Mouse (Mus musculus) right cerebral cortex, postnatal 36 days (tissue): Measurements from ENCODE around the gene Rrp36.

Source experiments
- DNase-seq, 2 experiments: peaks; one replicate each; pipeline ENCODE4 v3.0.0; 2022; ENCODE audit warnings: low spot score in 2 of 2, mixed read lengths in 1 of 2

The Rrp36 gene

GRCm38 (mm10) chr17:46685913-46686312 is 11.8 kb upstream of the Rrp36 start:
- DNase-seq = no peak

GRCm38 (mm10) chr17:46682654-46683389 is 8.7 kb upstream of the Rrp36 start:
- no peak for DNase-seq

DNA sequence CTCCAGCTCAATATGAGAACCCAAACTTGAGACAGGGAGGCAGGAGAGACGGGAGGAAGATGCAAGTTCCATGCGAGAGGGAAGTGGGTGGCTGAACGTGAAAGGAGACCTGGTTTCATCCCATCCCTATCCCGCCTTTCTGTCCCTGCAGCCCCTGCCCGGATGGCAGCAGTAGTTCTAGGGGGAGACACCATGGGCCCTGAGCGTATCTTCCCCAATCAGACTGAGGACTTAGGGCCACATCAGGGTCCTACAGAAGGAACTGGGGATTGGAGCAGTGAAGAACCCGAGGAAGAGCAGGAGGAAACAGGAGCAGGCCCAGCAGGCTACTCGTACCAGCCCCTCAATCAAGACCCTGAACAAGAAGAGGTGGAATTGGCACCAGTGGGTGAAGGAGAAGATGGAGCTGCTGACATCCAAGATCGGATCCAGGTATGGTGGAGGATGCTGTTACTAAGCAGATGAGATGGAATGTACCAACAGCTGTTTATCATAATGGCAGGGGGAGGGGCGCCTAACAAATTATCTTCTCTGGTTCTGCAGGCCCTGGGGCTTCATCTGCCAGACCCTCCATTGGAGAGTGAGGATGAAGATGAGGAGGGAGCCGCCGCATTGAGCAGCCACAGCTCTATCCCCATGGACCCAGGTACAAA is 7.4 kb upstream of the Rrp36 start:
- DNase-seq = no peak

GRCm38 (mm10) chr17:46680760-46681373 is 6.7 kb upstream of the Rrp36 start, which contains the start of gene Klhdc3:
Gene Klhdc3, minus strand, starts transcription at chr17:46680914.
- peak; percentile 97 for DNase-seq

- no peak for DNase-seq
These were observed 5.9 kb upstream of the Rrp36 start for GRCm38 (mm10) chr17:46679843-46680759.

DNA sequence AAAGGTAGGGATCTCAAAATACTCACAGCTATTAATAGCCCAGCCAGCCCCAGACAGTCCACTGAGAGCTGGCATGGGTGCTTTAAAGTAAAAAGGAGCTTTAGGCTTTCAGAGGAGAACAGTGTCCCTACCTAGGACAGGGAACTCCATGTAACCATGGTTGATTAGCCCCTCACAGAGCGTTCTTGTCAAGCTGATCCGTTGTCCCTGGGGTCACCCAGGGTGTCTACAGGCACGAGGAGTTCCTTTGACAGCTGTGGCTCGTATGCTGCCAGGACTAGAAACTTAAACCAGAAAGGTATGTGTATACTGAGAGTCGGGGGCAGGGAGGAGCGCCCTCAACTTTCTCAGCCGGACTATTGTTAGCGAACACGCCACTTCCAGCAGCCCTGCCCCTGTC is 4.8 kb upstream of the Rrp36 start:
- DNase-seq = no peak

- no peak for DNase-seq
These were observed 4.3 kb upstream of the Rrp36 start, which contains the start of gene Mea1 for GRCm38 (mm10) chr17:46678416-46678815. Gene Mea1, plus strand, starts transcription at chr17:46678793.

DNA sequence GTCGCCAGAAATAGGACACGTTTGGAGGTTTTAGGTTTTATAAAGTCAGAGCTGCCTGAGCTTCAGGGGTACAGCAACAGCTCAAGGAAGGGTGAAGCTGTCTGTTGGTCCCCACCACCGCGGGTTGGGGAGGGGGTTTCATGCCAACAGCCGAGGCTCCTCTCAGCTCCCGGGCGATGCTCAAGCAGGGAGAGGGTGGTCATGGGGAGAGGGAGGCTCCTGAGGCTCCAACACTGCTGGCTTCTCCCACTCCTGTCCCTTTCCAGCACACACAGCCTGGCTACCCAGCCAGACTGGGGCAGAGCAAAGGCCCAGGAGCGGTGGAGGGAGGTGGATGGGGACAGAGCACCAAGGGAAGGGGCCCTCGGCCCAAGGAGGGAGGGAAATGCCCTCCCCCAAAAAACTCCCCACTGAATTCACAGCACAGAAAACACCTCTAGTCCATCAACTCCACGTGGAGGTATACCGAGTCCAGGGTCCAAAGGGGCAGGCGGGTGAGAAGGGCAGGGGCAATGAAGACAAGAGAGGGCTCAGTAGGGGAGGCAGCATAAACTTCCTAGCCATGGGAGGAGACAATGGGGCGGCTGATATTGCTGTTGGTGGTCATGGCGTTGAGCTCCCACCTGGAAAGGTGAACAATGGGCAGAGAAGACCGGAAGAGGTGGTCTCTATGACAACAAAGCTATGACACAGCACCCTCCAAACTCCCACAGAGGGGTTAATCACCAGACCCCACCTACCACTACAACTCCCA is 555 bp upstream of the Rrp36 start:
- no peak for DNase-seq

DNA sequence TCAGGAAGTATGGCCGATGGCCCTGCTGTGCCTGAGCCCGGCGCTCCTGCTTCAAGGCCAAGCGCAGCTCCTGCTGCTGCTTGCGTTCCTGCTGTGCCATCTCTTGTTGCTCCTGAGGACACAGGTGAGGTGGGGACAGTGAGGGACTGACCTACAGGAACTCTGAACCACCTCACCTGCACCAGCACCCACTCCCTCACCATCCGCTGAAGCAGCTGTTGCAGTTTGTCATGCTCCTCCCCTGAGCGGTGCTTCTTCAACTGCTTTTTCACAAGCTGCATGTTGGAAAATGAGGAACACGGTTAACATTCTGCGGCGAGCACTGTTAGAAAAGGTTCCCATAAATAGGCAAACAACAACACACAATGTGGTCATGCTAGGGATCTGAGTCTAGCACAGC is 4.2 kb downstream of the Rrp36 start:
- DNase-seq = no peak

GRCm38 (mm10) chr17:46667712-46668111 is 6.4 kb downstream of the Rrp36 start:
- no peak for DNase-seq

DNA sequence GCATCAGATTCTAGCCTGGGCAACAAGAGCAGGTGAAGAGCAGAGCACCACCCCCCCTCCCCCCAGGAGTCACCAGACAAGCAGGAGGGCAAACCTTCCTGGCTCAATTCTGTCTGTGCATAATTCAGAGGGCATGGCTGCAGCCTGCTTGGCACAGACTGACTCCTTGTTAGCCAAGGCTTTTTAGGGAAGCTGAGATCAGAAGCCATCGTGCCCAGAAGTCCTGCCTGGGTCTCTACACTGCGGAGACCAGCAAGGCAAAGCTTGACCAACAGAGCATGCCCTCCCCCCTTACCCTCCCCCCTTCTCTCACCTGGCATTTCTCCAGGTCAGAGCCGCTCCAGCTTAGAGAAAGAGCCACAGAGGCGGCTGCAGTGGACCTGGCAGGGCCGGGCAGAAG is 11.4 kb downstream of the Rrp36 start:
- no peak for DNase-seq

DNA sequence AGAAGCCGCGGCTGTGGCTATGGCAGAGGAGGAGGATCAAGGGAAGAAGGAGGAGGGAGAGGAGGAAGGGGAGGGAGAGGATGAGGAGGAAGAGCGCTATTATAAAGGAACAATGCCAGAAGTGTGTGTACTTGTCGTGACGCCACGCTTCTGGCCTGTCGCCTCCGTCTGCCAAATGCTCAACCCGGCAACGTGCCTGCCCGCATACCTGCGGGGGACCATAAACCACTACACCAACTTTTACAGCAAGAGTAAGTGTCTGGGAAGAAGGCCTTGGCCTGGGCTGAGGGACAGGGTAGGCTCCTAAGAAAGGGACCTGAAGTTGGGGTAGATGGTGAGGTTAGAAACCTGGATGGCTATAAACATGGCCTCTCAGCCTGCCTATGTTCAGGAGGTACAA is 12.2 kb downstream of the Rrp36 start:
- no peak for DNase-seq

- no peak for DNase-seq
These were observed 12.8 kb downstream of the Rrp36 start for GRCm38 (mm10) chr17:46661351-46661750.

- DNase-seq = no peak
These were observed 18.1 kb downstream of the Rrp36 start for GRCm38 (mm10) chr17:46656054-46656453.

GRCm38 (mm10) chr17:46651755-46652547 is 22.2 kb downstream of the Rrp36 start:
- no peak for DNase-seq

GRCm38 (mm10) chr17:46651292-46651691 is 22.9 kb downstream of the Rrp36 start:
- no peak for DNase-seq

- DNase-seq = peak; percentile 90 to 91
These were observed 23.7 kb downstream of the Rrp36 start, which contains the start of gene Cul7 for GRCm38 (mm10) chr17:46650232-46651031. Gene Cul7, plus strand, starts transcription at chr17:46650337.

- no peak for DNase-seq
These were observed 24.3 kb downstream of the Rrp36 start for GRCm38 (mm10) chr17:46649811-46650210.

GRCm38 (mm10) chr17:46648436-46648835 is 25.7 kb downstream of the Rrp36 start:
- DNase-seq = no peak
